Mouse (Mus musculus) hindbrain, embryonic 11.5 days (tissue): ENCODE data around the gene Ralgps2. TPM values are rescaled to one million over a fixed set of nuclear protein-coding genes. Genes with fewer than 3 reads are reported as not detected.

Experiments
- ATAC-seq: fragments of 200-750 bp; cut with Nextera tagmentation; 2 replicates; pipeline ENCODE4 v1.8.0; 2017; ENCODE audit warnings: mild to moderate bottlenecking, moderate TSS enrichment, moderate library complexity; ENCODE audit not compliant: low FRiP score
- DNase-seq: peaks from one replicate; pipeline ENCODE4 v3.0.0-alpha.2; 2015; ENCODE audit warnings: low spot score
- H3K27ac ChIP-seq: fragments of 300-500 bp; sonication (generic); 2 replicates; pipeline ENCODE4 v1.5.1; 2014; ENCODE audit warnings: mild to moderate bottlenecking, low read depth, low read length
- H3K27me3 ChIP-seq: fragments of 300-500 bp; sonication (generic); 2 replicates; pipeline ENCODE4 v1.6.1; 2014; ENCODE audit warnings: mild to moderate bottlenecking, low read length, moderate library complexity, mixed read lengths; ENCODE audit not compliant: control insufficient read depth, insufficient read depth
- H3K36me3 ChIP-seq: fragments of 300-500 bp; sonication (generic); 2 replicates; pipeline ENCODE4 v1.6.1; 2014; ENCODE audit warnings: mild to moderate bottlenecking, low read length, moderate library complexity, mixed read lengths; ENCODE audit not compliant: control insufficient read depth, insufficient read depth
- H3K4me1 ChIP-seq: fragments of 300-500 bp; sonication (generic); replicated peaks from 2 replicates; pipeline ENCODE4 v1.6.1; 2014; ENCODE audit warnings: low read length, mixed read lengths; ENCODE audit not compliant: control insufficient read depth, insufficient read depth
- H3K4me2 ChIP-seq: fragments of 300-500 bp; sonication (generic); replicated peaks from 2 replicates; pipeline ENCODE4 v1.6.1; 2014; ENCODE audit warnings: mild to moderate bottlenecking, low read depth, low read length
- H3K4me3 ChIP-seq: fragments of 300-500 bp; sonication (generic); 2 replicates; pipeline ENCODE4 v1.5.1; 2014; ENCODE audit warnings: low read depth, low read length
- H3K9ac ChIP-seq: fragments of 300-500 bp; sonication (generic); 2 replicates; pipeline ENCODE4 v1.6.1; 2014; ENCODE audit warnings: low read depth, low read length
- H3K9me3 ChIP-seq: fragments of 300-500 bp; sonication (generic); 2 replicates; pipeline ENCODE4 v1.6.1; 2016; ENCODE audit warnings: low read length; ENCODE audit not compliant: control insufficient read depth
- whole genome bisulfite sequencing: fragments of 180-500 bp; shearing (Covaris S2); extraction: QIAGEN DNeasy Blood & Tissue Kit; methylation state at CpG from one replicate; pipeline ENCODE4 v1.1.7; 2014; 5-methylcytosine and 5-hydroxymethylcytosine counted together
- polyA plus RNA-seq: library from polyadenylated mRNA; unstranded; fragments of >200 nt; fragmentation: Nextera tagmentation; extraction: Ambion mirVana; gene quantifications from 2 replicates; pipeline ENCODE4 v1.2.1, GENCODE M21; 2014

The Ralgps2 gene
- polyA plus RNA-seq, 1 experiment from 2014 or later, result 103 TPM

- H3K27me3 ChIP-seq, result no peaks in the 10 kb centered on the region
- H3K9ac ChIP-seq, result no peak overlapping the region
- H3K4me3 ChIP-seq, result no peak overlapping the region
- H3K4me2 ChIP-seq, result no peak overlapping the region
- DNase-seq (no peak), ATAC-seq (no peak)
- no peak overlapping the region for H3K27ac ChIP-seq
- 70% methylated on average over 9 of the region's 9 CpGs for WGBS
- H3K36me3 ChIP-seq, result no peaks in the 10 kb centered on the region
- H3K4me1 ChIP-seq, result no peaks in the 10 kb centered on the region
- no peaks in the 10 kb centered on the region for H3K9me3 ChIP-seq
Observed at GRCm38 (mm10) chr1:156852409-156852808, 87.0 kb downstream of the Ralgps2 start.

- no peak overlapping the region for H3K4me2 ChIP-seq
- H3K27me3 ChIP-seq, result no peaks in the 10 kb centered on the region
- no peaks in the 10 kb centered on the region for H3K9me3 ChIP-seq
- H3K36me3 ChIP-seq, result no peaks in the 10 kb centered on the region
- no peaks in the 10 kb centered on the region for H3K4me1 ChIP-seq
- DNase-seq (no peak), ATAC-seq (no peak)
- WGBS, result 74% methylated on average over 4 of the region's 4 CpGs
- no peak overlapping the region for H3K27ac ChIP-seq
- H3K9ac ChIP-seq, result no peak overlapping the region
- no peak overlapping the region for H3K4me3 ChIP-seq
Observed at GRCm38 (mm10) chr1:156847098-156847497, 92.3 kb downstream of the Ralgps2 start.

- no peak for ATAC-seq
- Histone ChIP-seq H3K9me3 (no peaks in the 10 kb centered on the region), H3K27me3 (no peaks in the 10 kb centered on the region), H3K4me1 (no peaks in the 10 kb centered on the region), H3K27ac (no peak overlapping the region), H3K36me3 (no peaks in the 10 kb centered on the region), H3K9ac (no peak overlapping the region), H3K4me2 (no peak overlapping the region), H3K4me3 (no peak overlapping the region)
- 80% methylated on average over 11 of the region's 11 CpGs for WGBS
- no peak for DNase-seq
Observed at GRCm38 (mm10) chr1:156841625-156842339, 97.6 kb downstream of the Ralgps2 start.

GRCm38 (mm10) chr1:156838695-156839094, 100.7 kb downstream of the Ralgps2 start:
- peak; percentile 78 for ATAC-seq
- Histone ChIP-seq H3K27ac (peak overlapping the region; percentile 2; the same call in 1 of the 2 replicates), H3K4me3 (no peak overlapping the region), H3K9me3 (no peaks in the 10 kb centered on the region), H3K4me1 (no peaks in the 10 kb centered on the region), H3K36me3 (no peaks in the 10 kb centered on the region), H3K27me3 (no peaks in the 10 kb centered on the region), H3K9ac (no peak overlapping the region), H3K4me2 (no peak overlapping the region)
- DNase-seq, result peak; percentile 53
- WGBS, result 10% methylated on average over 6 of the region's 6 CpGs

- DNase-seq (no peak), ATAC-seq (no peak)
- Histone ChIP-seq H3K4me1 (no peaks in the 10 kb centered on the region), H3K27ac (peak within 1 kb of the TSS; percentile 2; the same call in 1 of the 2 replicates), H3K27me3 (no peaks in the 10 kb centered on the region), H3K4me2 (no peak within 1 kb of the TSS), H3K36me3 (no peaks in the 10 kb centered on the region), H3K9me3 (no peaks in the 10 kb centered on the region), H3K9ac (no peak within 1 kb of the TSS), H3K4me3 (no peak within 1 kb of the TSS)
- 66% methylated on average over 4 of the region's 4 CpGs for WGBS
Observed at GRCm38 (mm10) chr1:156838177-156838576, 101.2 kb downstream of the Ralgps2 start, which contains the start of gene Angptl1. TSS of gene Angptl1 (plus strand) at chr1:156838562.

GRCm38 (mm10) chr1:156819236-156819635, 120.2 kb downstream of the Ralgps2 start:
- Histone ChIP-seq H3K27ac (no peak overlapping the region), H3K27me3 (no peaks in the 10 kb centered on the region), H3K9ac (no peak overlapping the region), H3K9me3 (no peaks in the 10 kb centered on the region), H3K4me1 (no peaks in the 10 kb centered on the region), H3K36me3 (peaks cover 5% of the 10 kb centered on the region; the same call in 1 of the 2 replicates), H3K4me2 (no peak overlapping the region), H3K4me3 (no peak overlapping the region)
- no peak for ATAC-seq
- no peak for DNase-seq
- 94% methylated on average over 1 of the region's 1 CpGs for WGBS

- Histone ChIP-seq H3K27me3 (no peaks in the 10 kb centered on the region), H3K4me2 (no peak overlapping the region), H3K9ac (no peak overlapping the region), H3K27ac (no peak overlapping the region), H3K4me1 (no peaks in the 10 kb centered on the region), H3K4me3 (no peak overlapping the region), H3K9me3 (no peaks in the 10 kb centered on the region), H3K36me3 (peaks cover 5% of the 10 kb centered on the region; the same call in 1 of the 2 replicates)
- no peak for DNase-seq
- no peak for ATAC-seq
- WGBS, result 75% methylated on average over 6 of the region's 6 CpGs
Observed at GRCm38 (mm10) chr1:156813485-156813884, 125.9 kb downstream of the Ralgps2 start.

GRCm38 (mm10) chr1:156812716-156813115, 126.7 kb downstream of the Ralgps2 start:
- H3K4me1 ChIP-seq, result no peaks in the 10 kb centered on the region
- ATAC-seq, result no peak

GRCm38 (mm10) chr1:156811928-156812327, 127.5 kb downstream of the Ralgps2 start:
- Histone ChIP-seq H3K4me3 (no peak overlapping the region), H3K36me3 (no peaks in the 10 kb centered on the region), H3K4me2 (no peak overlapping the region), H3K27ac (no peak overlapping the region), H3K9me3 (no peaks in the 10 kb centered on the region), H3K9ac (no peak overlapping the region), H3K4me1 (no peaks in the 10 kb centered on the region), H3K27me3 (no peaks in the 10 kb centered on the region)
- DNase-seq, result no peak
- no peak for ATAC-seq
- 84% methylated on average over 7 of the region's 7 CpGs for WGBS

More at GRCm38 (mm10) chr1:156812716-156813115, 126.7 kb downstream of the Ralgps2 start:
- Histone ChIP-seq H3K9ac (no peak overlapping the region), H3K27me3 (no peaks in the 10 kb centered on the region), H3K36me3 (0 out of 2 replicates have a peak, but pooled peaks cover 3% of the 10 kb centered on the region), H3K27ac (no peak overlapping the region), H3K4me2 (no peak overlapping the region), H3K9me3 (no peaks in the 10 kb centered on the region), H3K4me3 (no peak overlapping the region)
- 79% methylated on average over 8 of the region's 8 CpGs for WGBS
- no peak for DNase-seq
